Mouse (Mus musculus) liver, adult 2 months (tissue): ENCODE data around the gene Cgref1.

Experiments used
- CTCF ChIP-seq: fragments of 200-500 bp; IDR thresholded peaks from 2 replicates; pipeline ENCODE4 v1.5.1; 2011; ENCODE audit warnings: low read depth, low read length, control low read depth
- POLR2A ChIP-seq: fragments of 200-500 bp; IDR thresholded peaks from 2 replicates; pipeline ENCODE4 v1.6.1; 2011; ENCODE audit warnings: low read length, control low read depth; ENCODE audit not compliant: insufficient read depth; ENCODE audit errors: extremely low read depth

GRCm38 (mm10) chr5:30944344-30944743 is 1.0 kb downstream of the Cgref1 start:
- TF ChIP-seq CTCF (no peak), POLR2A (no peak)
